Mouse (Mus musculus) layer of hippocampus, adult 9-11 months (tissue): Measurements from ENCODE around the gene Brd2.
A peak's percentile ranks its signal among the peaks of the same experiment; 100 is the strongest.

Experiments
- DNase-seq: peaks from one replicate; pipeline ENCODE4 v3.0.0; 2022

Gene Brd2

DNA sequence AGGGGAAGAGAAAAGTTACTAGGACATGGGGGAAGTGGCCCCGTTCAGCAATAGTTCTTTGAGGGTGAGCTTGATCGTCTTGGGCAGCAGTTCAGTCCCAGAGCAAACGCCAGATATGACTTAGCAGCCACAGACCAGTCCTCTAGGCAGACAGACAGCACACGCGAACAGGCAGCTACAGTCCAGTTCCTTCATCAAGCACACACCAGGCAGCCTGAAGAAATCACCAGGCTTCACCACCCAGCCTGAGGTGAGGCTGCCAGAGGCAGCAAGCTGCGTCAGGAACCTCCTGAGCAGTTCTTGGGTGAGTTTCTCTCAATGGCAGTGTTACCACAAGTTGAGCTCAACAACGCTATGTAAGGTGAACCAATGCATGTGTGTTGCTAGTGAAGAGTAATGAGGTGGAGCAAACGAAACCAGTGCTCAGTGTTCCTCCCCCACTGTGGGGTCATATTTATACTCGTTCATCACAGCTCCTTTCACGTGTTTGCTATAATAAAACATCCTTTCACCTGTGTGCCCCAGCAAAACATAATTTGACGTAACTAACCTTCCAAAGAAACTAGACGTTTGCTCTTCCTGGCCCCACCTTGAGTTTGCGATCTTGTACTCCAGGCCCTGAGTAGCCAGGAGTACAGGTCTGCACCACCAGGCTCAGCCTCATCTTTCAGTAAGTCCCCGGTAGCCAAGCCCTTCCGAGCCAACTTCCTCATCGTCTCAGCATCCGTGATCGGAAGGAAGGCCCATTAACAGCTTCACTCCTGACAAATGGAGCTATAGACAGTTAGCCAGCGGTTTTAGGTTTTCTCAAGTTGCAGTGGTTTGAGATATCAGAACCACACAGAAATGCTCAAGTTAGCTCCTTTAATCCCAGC lies 7.9 kb upstream of the Brd2 start:
- DNase-seq: peak; percentile 2

DNA sequence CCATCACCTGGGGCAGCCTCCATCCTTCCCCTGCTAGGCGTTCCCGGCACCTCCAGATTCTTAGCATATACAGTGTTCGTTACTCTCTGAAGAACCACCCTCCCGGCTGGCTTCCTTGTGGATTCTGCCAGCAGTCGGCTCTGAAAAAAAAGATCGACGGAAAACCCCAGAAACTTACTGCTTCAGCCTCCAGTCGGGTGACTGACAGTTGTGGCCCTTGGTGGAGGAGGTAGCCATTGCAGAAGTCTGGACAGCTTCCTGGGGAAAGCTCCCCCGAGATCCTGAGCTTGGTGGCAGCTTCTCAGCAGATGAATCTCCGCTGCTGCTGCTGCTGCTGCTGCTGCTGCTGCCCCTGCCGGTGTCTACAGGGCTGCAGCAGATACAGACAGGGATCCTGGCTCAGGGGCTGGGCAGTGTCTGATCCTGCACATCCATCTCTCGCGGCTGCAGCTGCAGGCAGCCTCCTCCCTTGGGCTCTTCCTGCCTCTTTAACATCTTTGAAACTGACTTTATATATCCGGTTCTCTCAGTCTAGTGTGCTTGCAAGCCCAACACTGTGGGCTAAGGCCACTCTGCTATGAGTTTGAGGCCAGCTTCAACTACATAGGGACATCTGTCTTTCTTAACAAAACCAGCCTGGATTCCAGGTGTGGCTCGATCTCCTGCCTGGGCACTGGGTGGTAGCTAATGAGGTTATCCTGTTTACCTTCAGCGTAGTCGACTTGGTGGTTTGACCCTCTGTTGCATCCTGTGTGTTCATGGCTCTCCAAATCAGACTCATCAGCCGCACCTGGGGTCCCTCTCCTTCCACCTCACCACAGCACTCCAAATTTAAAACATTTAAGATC lies 6.7 kb upstream of the Brd2 start:
- DNase-seq: peak; percentile 7

DNA sequence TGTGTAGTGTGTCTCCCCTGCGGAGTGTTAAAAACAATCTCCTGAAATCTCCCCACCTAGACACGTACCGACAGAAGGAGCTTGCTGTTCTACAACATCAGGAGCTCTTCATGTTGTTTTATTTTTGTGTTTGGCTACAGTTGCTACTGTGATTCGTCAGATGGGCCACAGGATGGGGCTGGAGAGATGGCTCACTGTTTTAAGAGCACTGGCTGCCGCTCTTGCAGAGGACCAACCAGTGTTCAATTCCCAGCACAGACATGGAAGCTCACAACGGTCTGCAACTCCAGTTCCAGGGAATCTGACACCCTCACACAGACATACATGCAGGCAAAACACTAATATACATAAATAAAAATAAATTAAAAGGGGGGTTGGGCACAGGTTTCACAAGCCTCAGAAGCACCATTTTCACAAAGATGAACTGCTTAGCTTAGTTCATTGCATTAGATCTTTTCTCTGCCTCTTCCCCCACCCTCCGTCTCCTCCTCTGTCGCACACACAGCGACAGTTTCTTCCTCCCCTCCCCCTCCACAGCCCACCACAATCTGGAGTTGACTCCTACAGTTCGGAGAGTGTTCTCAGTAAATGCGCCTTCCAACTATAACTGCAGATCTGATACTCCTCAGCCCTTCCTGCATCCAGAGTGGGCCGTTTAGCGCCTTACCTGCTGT lies 6.0 kb upstream of the Brd2 start:
- peak; percentile 74 for DNase-seq

DNA sequence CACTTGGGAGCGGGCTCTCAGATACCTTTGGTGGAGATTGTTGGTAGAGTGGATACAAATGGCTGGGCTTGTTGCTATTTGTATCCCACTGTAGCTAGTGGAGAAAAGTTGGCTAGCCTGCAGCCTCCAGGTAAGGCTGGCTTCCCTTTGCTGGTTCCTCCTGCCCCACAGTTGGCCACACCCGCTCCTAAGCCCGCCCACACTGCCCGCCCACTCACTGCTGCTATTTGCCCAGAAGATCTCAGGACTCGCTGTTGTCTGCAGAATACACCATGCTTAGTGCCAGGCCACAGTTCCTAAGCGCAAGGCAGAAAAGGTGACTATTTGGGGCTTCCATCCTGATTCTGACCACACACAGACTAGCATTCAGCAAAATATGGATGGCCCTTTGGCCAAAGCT lies 5.0 kb upstream of the Brd2 start:
- peak; percentile 68 for DNase-seq

DNA sequence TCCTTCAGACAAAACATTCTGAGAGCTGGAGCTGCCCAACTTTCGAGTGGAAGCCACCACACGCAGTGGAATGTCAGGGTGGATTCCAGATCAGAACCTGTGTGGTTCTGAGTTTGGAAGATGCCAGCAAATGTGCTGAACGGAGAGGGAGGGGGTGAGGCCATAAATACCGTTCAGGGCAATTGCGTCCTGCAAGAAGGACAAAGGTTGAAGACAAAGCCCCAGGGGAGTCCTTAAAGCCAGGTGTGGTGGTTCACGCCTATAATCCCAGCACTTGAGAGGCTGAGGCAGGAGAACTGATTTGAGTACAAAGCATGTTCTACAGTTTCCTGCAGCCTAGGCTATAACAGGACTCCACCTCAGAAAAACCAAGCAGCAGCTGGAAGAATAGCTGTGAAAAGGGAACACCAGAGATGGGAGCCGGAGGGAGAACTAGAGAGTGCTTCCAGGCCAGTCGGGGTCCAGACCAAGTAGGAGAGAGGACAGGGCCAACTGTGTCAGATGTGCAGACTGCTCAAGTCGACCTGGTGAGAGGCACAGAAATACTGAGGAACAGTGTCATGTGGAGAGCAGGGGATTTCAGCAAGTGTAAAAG lies 4.5 kb upstream of the Brd2 start:
- DNase-seq: no peak

DNA sequence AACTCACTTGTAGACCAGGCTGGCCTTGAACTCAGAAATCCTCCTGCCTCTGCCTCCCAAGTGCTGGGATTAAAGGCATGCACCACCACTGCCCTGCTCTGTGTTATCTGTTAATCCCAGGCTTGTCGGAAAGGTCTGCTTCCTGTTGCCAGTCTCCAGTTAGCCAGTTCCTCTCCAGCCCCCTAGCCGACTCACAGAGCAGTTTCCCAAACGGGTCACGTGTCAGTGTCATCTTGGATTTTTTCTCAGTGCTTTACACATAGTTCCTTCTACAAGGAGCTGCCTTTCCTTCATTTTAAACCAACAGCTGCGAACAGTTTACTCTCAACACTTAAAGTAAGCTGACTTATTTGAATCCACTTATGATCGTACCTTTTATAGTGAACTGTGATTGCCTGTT lies 2.2 kb upstream of the Brd2 start:
- DNase-seq: peak; percentile 44

DNA sequence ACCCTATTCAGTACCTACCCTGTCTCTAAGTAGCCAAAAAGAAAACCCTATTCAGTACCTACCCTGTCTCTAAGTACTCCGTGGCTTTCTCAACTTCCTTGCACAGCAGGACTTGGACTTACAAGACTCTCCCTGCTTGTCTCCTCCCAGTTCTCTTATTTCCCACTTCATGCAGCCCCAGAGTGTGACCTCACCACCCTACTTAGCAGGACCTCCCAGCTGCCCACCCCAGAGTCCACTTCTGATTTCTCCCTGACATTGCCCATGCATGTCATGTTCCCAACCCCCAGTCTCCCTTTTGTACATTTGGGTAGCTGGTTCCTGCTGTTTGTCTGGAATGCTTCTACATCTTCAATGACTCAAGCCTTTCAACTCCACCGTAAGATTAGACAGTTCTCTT lies 1.1 kb upstream of the Brd2 start:
- DNase-seq: peak; percentile 26

DNA sequence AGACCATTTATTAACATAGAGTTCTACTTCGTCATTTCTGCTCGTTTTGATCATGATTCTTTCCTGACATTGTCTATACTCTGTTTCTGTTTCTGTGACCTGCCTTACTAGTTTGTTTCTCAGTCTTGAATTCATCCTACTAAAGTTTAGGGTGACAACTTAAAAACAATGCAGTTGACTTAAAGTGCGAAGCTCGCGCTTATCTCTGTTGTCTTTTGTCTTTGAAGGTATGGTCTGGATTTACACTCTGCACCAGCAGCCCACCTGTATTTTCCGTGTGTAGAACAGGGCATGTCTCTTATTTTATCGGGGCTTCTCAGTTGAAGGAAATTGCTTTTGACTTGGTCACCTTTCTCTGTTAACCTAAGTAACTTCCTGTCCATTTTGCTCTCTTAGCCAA lies 677 bp upstream of the Brd2 start:
- no peak for DNase-seq

DNA sequence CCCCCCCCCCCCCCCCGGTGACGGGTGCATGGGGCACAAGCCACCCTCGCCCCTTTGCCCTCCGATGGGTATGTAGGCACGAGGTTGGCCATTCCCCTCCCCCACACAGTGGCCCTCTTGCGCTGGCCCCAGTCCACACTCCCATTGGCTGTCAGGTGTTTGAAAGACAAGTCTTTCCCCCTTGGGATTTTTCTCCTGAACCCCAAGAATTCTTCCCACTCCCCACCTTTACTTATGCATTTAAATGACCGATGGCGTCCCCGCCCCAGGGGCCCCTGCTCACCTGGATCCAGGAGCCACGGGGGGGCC lies 601 bp downstream of the Brd2 start:
- peak; percentile 82 for DNase-seq

DNA sequence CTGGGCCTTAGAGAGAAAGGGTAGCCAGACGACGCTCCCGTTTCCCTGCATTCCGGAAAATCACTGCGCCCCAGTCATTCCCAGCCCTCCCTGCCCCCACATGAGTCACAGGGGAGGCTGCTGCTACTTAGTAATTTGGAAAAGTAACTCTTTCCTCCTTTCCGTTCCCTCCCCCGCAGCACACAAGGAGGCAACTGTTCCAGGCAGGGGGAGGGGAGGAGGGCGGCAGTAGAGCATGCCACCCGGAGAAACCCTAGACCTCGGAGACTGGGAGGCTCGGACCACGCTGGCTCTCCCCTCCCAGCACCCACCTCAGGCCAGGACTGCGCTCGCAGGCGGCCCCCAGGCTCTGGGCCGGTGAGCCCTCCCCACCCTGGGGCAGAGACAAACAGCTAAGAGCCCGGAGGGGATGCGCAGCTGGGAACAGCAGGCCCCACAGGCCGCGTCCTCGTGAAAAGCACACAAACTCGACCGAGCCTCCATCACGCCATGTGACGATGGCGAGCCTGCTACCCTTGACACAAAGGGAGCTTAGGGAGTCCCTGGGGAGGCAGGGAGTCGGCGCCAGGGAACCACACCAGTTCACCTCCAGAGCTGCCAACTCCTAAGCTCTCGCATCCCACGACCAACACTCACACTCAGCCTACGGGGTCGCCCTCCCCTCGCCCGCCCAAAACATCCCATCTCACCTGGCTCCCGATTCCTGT lies 1.1 kb downstream of the Brd2 start:
- peak; percentile 95 for DNase-seq

DNA sequence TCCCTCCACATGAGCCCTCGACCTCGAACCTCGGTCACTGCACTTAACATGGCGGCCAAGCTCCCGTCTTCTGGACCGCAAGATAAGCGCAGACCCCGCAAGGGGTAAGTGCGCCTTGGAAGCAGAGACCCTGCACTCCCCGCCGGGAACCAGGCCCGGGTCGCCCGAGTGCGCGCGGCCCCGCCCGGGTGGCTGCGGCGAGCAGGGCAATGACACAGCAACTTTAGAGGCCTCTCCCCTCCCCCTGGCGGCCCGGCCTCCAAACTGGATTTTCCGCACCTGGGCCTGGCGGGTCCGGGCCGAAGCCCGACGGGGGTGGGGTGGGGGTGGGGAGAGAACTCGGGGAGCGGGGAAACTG lies 1.6 kb downstream of the Brd2 start:
- DNase-seq: peak; percentile 81

DNA sequence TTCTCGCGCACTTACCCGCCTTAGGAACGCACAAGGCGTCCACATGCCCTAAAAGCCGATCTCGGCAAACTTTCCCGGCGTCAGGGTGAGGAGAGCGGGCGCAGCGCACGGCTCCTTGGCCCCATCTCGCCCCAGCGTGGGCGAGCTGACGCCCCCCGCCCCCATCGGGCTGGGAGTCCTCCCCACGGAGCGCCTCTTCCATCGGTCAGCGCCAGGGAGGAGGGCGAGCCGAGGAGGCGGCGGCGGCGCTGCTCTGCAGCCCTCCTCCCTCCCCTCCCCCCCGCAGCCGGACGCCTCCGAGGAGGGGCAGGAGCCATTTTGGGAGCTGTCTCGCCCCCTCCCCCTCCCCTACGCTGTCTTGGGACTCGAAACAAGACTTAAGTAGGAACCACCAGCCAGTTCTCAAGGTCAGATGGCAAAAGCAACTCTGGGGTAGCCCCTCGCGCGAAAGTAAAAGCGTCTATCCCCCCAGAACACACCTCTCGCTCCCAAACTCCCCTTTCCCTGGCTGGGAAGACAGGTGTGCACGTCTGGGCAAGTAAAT lies 2.2 kb downstream of the Brd2 start:
- peak; percentile 94 for DNase-seq

DNA sequence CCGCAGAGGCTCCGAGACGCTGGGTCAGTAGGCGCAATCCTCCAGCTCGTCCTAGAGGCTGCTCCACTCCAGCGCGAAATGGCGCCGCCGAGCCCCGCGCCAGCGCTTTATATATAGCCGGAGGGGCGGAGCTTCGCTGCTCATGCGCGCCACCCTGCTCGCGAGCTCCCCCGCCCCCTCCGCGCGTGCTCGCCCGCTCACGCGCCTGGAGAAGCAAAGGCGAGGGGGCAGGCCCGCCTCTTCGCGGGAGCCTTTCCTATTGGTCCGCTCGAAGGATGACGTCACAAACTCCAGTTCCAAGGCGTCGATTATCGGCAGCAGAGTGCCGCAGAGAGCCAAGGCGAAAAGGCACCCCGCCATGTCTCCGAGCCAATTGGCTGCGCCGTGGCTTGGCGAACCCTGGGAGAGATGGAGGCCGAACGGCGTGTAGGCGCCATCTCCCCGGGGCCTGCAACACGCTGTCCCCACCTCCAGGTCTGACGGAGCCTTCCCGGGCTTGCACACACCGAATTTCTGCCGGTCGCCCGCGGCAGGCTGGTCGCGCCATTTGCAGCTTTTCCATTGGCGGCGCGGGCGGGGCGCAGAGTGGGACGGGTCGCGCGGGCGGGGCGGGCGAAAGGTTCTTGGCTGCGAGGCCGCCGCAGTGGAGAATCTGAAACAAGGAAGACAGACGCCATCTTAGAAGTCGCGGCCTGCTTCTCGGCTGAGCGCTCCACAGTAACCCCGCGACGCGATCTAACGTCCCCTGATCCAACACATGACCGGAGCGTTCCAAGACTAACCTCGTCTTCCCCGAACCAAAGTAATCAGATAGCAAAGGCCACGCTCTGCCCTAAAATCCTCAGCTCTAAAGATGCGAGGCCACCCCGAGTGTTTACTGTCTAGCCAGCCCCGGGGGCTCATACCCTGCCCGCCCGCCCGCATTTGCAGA lies 2.9 kb downstream of the Brd2 start, which contains the start of gene H2-DMa:
TSS of gene H2-DMa (plus strand) at position 293 of the 931 bp plus-strand sequence.
- peak; percentile 99 for DNase-seq

DNA sequence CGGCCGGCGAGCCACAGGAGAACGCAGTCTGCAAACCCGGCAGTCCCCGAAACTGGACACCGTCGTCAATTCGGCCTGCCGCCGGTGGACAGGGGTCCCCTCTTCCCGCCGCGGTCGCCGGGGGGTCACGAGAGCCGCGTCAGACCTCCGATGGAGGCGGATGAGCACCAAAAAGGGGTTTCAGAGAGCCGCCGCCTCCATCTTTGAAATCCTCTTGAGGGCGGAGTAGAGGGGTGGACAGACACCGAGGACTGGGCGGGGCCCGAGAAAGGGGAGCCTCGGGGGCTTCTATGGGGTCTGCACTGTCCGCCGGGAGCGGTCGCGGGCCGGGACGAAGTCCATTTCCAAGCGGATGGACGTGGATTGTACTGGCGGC lies 3.6 kb downstream of the Brd2 start:
- DNase-seq: no peak

DNA sequence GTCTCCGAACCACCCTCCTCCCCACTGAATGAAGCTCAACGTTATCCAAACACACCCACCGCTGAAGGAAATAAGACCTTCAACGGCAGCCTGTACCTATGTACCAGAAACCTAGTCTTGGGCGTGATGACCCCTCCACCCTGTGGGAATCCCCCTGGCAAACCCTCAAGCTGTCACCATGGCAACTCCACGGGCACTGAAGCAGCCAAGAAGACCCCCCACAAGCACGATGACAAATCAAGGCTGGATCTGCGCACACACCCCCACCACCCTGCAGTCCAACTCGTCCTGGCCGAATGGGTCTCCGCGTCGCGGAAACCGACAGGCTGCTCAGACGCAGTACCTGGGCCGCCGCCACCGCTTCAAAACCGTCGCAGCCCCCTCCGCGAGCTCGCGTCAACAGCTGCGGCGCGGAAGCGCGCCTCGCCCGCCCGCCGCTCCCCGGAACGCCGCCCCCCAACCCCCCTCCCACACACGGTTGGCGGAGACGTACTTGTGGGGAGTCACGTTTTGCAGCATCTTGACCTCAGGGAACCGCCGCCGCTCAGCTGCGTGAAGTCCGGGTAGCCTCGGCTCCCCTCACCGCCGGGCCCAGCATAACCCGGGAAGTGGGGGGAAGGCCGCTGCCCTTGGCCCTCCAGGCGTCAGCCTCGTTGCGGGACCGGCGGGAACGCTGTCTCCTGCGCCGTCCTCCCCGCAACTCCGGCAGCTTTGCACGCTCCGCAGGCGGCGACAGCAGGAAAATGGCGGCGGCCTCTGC lies 4.1 kb downstream of the Brd2 start:
- DNase-seq: peak; percentile 57

DNA sequence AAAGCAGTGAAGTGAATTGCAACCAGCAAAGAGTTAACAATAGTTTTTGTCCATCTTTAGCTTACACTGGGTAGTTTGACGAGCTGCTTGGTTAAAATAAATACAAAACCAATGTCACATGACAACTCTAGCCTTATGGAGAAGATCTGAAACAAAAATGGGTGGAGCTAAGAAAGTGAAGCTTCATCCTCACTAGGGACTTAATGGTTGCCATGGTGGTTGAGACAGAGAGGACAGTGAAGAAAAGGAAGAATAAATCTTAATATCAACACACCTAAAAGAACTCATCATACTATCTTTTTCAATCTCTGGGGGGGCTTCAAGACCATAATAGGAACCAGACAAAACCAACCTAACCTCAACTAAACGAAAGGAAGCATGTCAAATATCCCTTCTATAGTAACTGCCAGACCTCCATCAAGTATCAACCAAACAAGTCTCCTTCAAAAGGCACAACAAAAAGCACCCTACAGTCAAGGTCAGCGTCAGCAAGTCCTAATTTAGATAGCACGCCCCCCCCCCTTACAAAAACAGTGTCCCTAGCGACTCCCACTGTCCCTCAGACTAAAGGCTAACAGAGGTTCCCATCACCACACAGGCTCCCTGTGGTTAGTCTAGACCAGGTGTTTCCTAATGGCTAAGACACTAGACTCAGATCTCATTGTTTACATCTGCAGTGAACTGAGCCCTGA lies 4.9 kb downstream of the Brd2 start:
- no peak for DNase-seq

DNA sequence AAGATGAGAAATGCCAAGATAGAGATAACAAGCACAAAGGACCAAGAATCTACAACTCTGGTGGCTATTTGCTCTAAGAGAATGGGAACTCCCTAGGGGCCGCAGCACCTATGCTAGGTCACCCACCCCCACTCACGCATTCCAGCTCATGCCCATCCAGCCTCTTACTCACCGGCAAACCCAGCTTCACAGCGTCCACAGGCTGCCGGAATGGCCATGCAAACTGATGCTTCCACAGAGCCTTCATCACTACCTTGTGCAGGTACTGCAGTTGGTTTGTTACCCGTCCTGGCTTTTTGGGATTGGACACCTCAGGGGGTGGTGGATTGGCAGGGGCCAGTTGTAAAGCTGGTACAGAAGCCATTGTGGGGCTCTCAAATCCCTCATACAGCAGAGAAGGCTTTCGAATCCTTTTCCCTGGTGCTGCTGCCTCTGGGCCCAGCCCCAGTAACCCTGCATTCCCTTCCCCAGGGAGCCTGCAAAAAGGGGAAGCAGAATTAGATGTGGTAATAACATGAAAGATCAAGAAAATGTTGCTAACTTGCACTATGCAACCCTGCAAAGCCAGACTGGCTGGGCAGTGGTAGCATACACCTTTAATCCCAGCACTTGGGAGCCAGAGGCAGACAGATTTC lies 5.6 kb downstream of the Brd2 start:
- no peak for DNase-seq

DNA sequence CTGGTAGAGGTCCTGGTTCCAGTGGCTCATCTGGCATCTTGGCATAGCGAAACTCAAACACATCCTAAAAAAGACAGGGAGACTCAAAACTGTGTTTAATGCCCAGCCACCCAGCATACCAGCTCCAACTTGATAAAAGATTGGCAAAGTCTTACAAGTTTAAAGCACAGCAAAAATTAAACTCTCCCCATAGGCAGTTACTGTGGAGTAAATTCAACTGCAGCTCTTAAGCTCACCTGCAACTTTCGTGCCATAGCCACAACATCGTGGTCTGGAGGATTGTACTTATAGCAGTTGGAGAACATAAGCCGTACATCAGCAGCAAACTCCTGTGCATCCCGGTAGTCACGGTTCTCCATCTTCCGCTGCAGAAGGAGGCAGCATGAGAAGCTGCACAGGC lies 8.3 kb downstream of the Brd2 start:
- DNase-seq: no peak

DNA sequence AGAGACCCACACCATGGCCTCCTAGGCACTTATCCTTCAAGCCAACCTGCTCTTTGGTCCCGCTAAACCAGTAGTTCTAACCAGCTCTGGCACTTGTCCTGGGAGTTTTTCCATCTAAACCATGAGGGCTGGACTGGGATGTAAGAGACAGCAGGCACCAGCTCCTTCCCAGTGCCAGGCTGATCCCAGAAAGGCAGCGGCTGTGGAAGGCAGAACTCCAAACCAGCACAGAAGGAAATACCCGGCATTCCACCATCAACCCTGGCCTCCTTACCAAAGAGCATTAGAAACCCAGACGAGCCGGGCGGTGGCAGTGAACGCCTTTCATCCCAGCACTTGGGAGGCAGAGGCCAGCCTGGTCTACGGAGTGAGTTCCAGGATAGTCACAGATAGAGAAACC lies 12.1 kb downstream of the Brd2 start:
- DNase-seq: no peak
